32 mouse cellular contexts compared by ENCODE assay signal in the genomic region with DNA sequence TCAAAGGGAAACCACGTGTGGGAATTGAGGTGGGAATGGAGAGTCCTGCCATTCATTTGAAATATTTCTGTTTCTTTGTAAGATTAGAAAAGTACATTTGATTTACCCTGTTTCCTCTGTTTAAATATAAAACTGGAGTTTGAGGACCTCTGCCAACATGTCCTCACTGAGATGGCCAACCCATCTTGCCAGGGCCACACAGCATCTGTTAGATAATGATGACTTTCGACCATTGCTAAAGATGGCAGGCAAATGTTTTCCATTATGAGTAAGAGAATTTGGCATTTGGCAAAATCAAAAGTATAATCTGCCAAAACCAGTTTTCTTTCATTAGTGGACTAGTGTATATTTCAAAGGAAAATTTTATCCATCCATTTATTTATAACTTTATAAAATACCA.
"Had no signal": no experiment of that assay in that cellular context is flagged by ENCODE, and none has a peak within 500 bp of the region (broad histone marks: within the 10 kb centered on the region; RNA-seq: fewer than 3 reads in every experiment).

No protein-coding gene starts in this region.

- DNase-seq: heart, postnatal 10 days; heart, postnatal 14 days; heart, postnatal 36 days; heart, postnatal 4 days; kidney, adult 11 months; kidney, adult 18-20 months; kidney, adult 2 months; kidney, adult 8-10 months; kidney, adult 9 months; kidney, postnatal 10 days; kidney, postnatal 14 days; kidney, postnatal 25 days; kidney, postnatal 4 days; layer of hippocampus, adult 9-11 months; layer of hippocampus, postnatal 36 days had no signal

- H3K27me3 ChIP-seq: heart, embryonic 13.5 days; heart, embryonic 15.5 days; hindbrain, embryonic 12.5 days; hindbrain, embryonic 13.5 days; hindbrain, embryonic 15.5 days; intestine, embryonic 15.5 days; kidney, embryonic 15.5 days had no signal

- H3K9ac ChIP-seq: heart, embryonic 13.5 days; heart, embryonic 15.5 days; hindbrain, embryonic 12.5 days; hindbrain, embryonic 13.5 days; hindbrain, embryonic 14.5 days; hindbrain, embryonic 15.5 days; intestine, embryonic 15.5 days; kidney, embryonic 15.5 days had no signal

- H3K4me1 ChIP-seq: heart, embryonic 15.5 days; hindbrain, embryonic 10.5 days; hindbrain, embryonic 12.5 days; hindbrain, embryonic 15.5 days; intestine, embryonic 15.5 days; kidney, embryonic 15.5 days had no signal

- H3K36me3 ChIP-seq: heart, embryonic 13.5 days; heart, embryonic 15.5 days; hindbrain, embryonic 10.5 days; hindbrain, embryonic 12.5 days; hindbrain, embryonic 13.5 days; hindbrain, embryonic 15.5 days; intestine, embryonic 15.5 days; kidney, embryonic 15.5 days had no signal

- H3K9me3 ChIP-seq: heart, embryonic 13.5 days; heart, embryonic 15.5 days; hindbrain, embryonic 10.5 days; hindbrain, embryonic 12.5 days; hindbrain, embryonic 13.5 days; hindbrain, embryonic 15.5 days; intestine, embryonic 15.5 days; kidney, embryonic 15.5 days had no signal

- H3K4me2 ChIP-seq: heart, embryonic 13.5 days; heart, embryonic 15.5 days; hindbrain, embryonic 12.5 days; hindbrain, embryonic 13.5 days; hindbrain, embryonic 14.5 days; hindbrain, embryonic 15.5 days; intestine, embryonic 15.5 days; kidney, embryonic 15.5 days had no signal

- H3K27ac ChIP-seq: heart, embryonic 13.5 days; heart, embryonic 15.5 days; hindbrain, embryonic 10.5 days; hindbrain, embryonic 12.5 days; hindbrain, embryonic 13.5 days; hindbrain, embryonic 14.5 days; hindbrain, postnatal 0 days; intestine, embryonic 15.5 days; kidney, embryonic 15.5 days; kidney, postnatal 0 days; layer of hippocampus, adult 2 months; left cerebral cortex, adult 2 months had no signal

- ATAC-seq: hindbrain, embryonic 16.5 days; hindbrain, postnatal 0 days; inflammation-experienced regulatory T-cells, adult 6 months; intestine, embryonic 15.5 days; intestine, embryonic 16.5 days; intestine, postnatal 0 days had no signal

- H3K4me3 ChIP-seq: heart, embryonic 13.5 days; heart, embryonic 15.5 days; hindbrain, embryonic 10.5 days; hindbrain, embryonic 12.5 days; hindbrain, embryonic 13.5 days; hindbrain, embryonic 15.5 days; intestine, embryonic 15.5 days; kidney, embryonic 15.5 days; layer of hippocampus, adult 2 months; left cerebral cortex, adult 2 months had no signal
